Mouse (Mus musculus) retina, postnatal 7 days (tissue): ENCODE data around the gene Pak4.

ENCODE experiments used
- DNase-seq: peaks from one replicate; pipeline ENCODE4 v3.0.0-alpha.2; 2012; ENCODE audit warnings: low read depth, low spot score

The Pak4 gene

DNA sequence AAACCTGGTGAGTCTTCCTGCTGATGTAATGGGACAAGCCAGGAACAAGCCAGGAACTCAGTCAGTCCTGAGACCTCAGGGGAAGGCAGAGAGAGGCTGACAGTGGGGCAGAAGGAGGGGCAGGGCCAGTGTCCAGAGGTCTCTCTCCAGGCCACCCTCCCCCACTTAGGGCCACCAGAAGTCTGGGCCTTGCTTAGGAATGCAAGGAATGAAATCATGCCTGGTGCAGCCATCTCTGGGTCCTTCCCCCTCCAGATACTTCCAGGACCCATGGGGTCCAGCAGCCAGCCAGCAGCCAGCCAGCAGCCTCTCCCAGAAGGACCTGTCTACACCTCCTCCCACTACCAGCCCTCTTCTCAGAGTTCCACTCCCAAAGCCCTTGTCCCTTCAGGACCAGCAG lies 10.3 kb downstream of the Pak4 start:
- DNase-seq = no peak

DNA sequence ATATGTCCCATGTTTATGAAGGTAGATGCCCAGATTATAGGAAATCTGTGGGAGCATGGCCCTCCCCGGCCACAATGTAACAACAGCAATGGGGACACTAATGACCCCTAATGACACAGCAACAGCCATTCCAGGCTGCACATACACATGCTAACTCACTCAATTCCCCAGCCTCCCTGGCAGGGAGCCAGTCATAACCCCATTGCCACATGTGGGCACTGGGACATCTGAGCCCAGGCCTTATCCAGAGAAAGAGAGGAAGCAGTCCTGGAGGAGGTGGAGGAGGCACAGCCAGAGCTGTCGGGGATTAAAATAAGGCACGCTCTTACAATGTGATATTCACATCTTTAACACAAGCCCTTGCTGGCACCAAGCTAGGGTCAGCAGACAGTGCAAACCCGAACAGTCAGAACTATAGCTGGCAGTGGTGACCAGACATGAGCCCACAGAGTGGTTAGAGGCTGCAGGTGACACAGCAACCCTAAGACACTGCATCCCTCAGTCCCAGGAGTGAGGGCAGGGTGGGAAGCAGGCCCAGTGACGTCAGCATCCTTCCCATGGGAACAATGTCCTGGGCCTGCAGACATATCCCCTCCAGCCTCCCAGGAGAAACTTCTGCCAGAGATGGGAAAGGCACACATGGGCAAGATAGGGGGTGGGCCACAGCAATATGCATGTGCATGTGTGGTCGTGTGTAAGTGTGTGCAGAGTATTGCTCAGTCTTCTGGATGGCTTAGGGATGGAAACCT lies 11.1 kb downstream of the Pak4 start:
- DNase-seq = no peak

- DNase-seq = no peak
These were observed 13.0 kb downstream of the Pak4 start for GRCm38 (mm10) chr7:28585001-28585400.

GRCm38 (mm10) chr7:28584468-28584867 lies 13.5 kb downstream of the Pak4 start:
- no peak for DNase-seq

GRCm38 (mm10) chr7:28583570-28584344 lies 14.2 kb downstream of the Pak4 start:
- no peak for DNase-seq

- DNase-seq = no peak
These were observed 15.1 kb downstream of the Pak4 start for GRCm38 (mm10) chr7:28582841-28583240.

DNA sequence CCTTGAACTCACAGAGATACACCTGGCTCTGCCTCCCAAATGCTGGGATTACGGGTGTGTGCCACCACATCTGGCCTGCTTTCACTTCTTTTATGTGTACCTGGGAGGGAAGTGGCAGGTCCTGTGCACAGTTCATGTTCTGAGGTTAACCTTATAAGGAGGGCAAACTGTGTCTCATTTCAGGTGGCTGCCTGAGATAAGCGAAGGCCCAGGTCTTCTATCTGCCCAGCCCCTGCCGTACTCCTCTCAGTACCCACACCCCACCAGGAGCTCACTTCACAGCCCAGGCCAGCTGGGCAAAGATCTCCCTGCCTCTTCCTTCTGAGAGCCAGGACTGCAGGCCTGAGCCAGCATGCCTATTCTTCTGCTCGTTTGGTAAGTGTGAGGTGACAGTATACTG lies 16.3 kb downstream of the Pak4 start:
- no peak for DNase-seq

- DNase-seq = no peak
These were observed 18.2 kb downstream of the Pak4 start for GRCm38 (mm10) chr7:28579826-28580225.

- DNase-seq = no peak
These were observed 19.4 kb downstream of the Pak4 start for GRCm38 (mm10) chr7:28578543-28579053.

- no peak for DNase-seq
These were observed 20.0 kb downstream of the Pak4 start for GRCm38 (mm10) chr7:28577826-28578542.

DNA sequence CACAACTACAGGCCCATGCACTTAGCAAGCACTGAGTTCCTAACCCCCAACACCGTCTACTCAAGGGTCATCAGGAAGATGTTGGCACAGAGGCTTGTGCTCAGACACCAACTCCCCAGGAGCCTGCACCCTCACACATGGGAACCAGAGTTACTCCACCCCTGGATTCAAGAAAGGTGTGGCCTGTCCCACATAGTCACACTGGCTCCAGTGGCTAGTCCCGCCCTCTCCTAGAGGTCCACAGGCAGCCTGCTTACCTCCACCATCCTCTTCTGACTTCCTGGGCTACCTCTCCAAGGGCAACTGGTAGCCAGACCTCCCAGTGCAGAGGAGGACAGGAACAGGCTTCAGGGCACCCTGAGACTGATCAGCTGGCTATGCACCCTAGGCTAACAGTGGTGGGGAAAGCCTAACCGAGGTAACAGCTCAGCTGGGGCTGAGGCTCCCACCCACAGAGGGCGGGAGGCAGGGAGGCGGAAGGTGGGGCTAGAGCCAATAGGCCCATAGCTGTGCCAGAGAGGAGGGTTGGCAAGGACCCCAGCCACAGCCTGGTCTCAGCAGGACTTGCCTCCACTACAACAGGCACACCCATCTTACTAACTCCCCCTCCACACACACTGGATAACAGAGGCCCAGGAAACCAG lies 21.6 kb downstream of the Pak4 start:
- no peak for DNase-seq

DNA sequence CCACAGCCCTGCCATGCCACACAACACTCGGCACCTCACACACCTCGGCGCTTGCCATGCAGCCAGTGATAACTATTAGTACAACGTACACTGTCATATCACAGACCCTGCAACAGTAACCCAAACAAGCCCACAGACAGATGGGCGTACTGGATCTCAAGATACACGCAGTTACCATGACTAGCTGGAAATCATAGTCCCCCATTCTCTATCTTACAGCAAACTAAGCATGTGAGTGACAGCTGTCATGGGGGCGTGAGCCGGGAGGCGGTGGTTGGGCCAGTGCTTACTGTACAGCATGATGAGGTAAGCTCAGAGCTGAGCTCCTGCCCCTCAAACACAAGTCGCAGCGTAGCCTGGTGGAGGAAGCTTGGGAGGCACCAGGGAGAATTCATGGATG lies 22.4 kb downstream of the Pak4 start:
- DNase-seq = no peak

- no peak for DNase-seq
These were observed 24.7 kb downstream of the Pak4 start for GRCm38 (mm10) chr7:28573236-28573635.

- no peak for DNase-seq
These were observed 25.3 kb downstream of the Pak4 start for GRCm38 (mm10) chr7:28572689-28573088.

- DNase-seq = no peak
These were observed 26.9 kb downstream of the Pak4 start for GRCm38 (mm10) chr7:28570982-28571682.

- DNase-seq = no peak
These were observed 27.5 kb downstream of the Pak4 start for GRCm38 (mm10) chr7:28570291-28570981.

GRCm38 (mm10) chr7:28568253-28568652 lies 29.7 kb downstream of the Pak4 start:
- DNase-seq = peak; percentile 49

GRCm38 (mm10) chr7:28567539-28567938 lies 30.4 kb downstream of the Pak4 start:
- DNase-seq = no peak

- no peak for DNase-seq
These were observed 32.6 kb downstream of the Pak4 start for GRCm38 (mm10) chr7:28565407-28565806.

- no peak for DNase-seq
These were observed 35.0 kb downstream of the Pak4 start for GRCm38 (mm10) chr7:28562951-28563350.
